Mouse (Mus musculus) kidney, adult 2 months (tissue): ENCODE results near the gene Disc1.

ENCODE experiments used
- CTCF ChIP-seq: fragments of 200-500 bp; conservative IDR thresholded peaks from 2 replicates; pipeline ENCODE4 v1.5.1; 2011; ENCODE audit warnings: low read depth, mild to moderate bottlenecking, control low read depth, low read length, moderate library complexity, mixed read lengths; ENCODE audit not compliant: insufficient read depth, insufficient read length
- POLR2A ChIP-seq: fragments of 200-500 bp; IDR thresholded peaks from one replicate; pipeline ENCODE4 v1.6.1; 2011; ENCODE audit warnings: low read depth, low read length, control low read depth

DNA sequence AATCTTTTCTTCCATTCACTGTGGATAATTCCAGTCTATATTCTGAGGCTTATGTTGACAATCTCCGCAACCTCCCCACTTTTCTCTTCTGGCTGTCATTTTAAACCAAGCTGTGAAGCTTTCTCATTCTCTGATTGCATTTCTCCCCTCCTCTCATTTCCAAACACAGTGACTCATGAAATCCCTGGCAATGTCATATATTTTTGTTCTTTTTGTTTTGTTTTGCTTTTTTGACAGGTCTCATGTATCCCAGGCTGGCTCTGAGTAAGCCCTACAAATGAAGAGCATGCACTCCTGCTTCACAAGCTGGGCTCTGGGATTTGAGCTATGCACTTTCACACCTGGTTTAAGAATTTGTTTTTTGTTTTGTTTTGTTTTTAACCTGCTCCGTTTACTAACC lies 225.2 kb downstream of the Disc1 start:
- TF ChIP-seq POLR2A (no peak), CTCF (no peak)
